Mouse (Mus musculus) layer of hippocampus, postnatal 14 days (tissue): ENCODE results near the gene Glis3. TPM values are rescaled to one million over a fixed set of nuclear protein-coding genes. Genes with fewer than 3 reads are reported as not detected.
A peak's percentile ranks its signal among the peaks of the same experiment; 100 is the strongest.

Experiments used
- DNase-seq, 2 experiments: peaks; one replicate each; pipeline ENCODE4 v3.0.0; 2021 to 2022; ENCODE audit warnings: low spot score in 2 of 2, mixed read lengths in 1 of 2
- total RNA-seq, 2 experiments: library from RNA; stranded (reverse); gene quantifications; 2 replicates each; pipeline ENCODE4 v1.2.3; 2021

Glis3 gene
- total RNA-seq, 2 experiments from 2014 or later, result 8.6 to 11.8 TPM

DNA sequence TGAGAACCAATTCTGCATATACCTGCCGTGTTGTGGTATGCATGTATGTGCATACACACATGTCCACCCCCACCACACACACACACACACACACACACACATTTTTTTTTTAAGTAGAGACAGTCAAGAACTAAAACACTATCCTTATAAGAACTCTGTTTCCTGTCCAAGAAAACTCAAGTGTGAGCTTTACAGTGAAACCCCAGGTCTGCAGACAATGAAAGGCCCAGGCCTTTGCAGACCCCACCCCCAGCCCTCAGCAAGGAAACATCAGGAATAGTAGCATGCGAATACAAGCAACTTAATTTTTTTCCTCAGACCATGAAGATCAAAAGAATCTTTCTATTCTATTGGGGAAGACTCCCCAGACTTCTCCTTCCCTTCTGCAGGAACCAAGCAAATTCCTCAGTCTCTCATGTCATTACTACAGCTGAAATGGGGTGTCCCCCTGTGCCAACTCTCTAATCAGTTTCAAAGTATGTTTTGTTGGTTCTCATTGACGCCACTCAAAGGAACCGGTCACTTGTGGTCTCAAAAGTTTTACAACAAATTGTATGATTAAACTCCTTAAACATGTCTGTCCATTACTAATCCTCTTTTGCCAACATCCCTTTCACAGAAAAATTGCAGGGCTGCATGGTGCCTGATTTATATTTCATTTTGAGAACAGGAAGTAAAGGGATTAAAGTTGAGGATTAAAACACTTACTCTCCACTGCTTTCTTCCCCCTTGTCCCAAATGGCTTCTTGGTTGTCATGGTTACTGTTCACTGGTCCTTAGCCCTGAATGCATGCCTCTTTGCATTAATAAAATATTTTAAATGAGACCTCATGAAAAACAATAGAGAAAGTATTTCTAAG lies 343.0 kb downstream of the Glis3 start:
- DNase-seq, result no peak

DNA sequence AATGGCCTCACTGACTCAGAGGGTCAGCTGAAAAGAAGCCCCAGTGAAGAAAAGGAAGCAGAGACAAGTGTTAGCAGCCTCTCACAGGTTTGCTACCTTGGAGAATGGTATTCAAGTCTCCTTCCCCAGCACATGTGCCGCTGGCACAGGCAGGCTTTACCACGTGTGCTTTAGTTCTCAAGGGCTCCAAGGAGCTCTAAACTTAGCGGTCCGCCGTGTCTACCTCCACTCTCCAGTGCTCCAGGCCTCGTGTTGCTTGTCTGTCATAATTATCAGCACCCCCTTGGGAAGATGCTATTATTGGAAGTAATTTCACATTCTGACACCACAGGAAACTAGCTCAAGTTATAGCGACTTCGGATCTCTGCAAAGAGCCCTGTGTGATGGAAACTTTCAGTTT lies 344.0 kb downstream of the Glis3 start:
- no peak for DNase-seq

DNA sequence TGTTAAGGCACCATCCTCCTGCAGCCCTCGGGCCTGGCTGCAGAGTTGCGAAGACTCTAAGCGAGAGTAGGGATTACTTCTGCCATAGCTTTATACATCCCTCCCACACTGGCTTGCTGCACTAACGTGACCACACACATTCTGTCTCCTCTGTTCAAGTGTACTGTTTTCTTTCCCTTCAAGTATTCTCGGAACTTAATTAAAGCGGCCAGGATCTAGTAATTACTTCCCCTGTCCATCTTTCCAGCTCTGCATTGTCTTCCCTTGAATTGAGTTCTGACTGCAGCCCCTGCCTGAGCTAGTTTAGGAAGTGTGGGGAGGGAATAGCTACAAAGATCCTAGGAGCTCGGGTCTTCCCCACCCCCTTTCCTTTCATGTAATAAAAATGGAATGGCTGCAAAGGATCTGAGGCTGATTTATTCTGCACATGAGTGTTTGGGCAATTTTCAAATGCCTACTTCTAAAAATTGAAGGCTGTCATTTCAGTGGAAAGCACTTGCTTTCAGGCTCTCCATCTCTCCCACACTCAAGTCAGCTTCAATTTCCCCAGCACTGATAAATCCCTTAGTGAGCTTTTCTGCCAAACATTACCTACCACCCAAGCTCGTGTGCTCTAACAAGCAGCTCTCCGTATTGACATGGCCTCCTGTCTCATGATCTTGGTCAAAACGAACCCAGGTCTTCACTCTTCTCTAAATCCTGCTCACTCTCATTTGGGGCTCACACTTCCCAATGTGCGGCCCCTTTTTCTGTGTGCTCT lies 346.7 kb downstream of the Glis3 start:
- DNase-seq, result no peak

DNA sequence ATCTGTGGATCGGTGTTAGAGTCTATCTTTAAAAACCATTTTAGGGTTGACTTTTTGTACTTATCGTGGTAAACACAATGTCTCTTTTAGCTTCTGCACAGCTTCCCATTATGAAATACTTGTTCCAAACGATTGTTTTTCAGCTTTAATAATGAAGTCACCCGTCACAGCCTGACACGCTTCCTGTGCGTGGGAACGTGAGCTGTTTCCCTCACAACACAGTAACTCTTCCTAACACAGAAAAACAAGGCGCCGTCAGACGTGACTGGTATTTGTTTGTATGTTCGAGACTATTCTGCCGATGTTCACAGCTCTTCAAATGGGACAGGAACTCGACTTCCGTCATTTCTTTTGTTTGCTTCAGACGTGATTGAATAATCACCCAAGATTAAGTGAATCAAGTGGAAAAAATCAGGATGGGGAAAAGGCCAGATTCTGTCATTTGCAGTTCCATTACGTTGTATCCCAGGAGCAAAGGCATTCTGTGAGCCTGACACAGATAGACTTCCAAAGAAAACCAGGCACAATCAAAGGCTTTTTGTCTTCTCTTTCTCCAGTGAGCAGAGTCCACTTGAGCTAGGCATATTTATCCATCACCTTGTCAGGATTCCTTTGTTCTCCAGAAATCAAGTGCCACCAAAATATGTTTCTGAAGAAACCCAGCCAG lies 351.3 kb downstream of the Glis3 start:
- DNase-seq, result peak in 1 of 2 experiments; percentile 24

DNA sequence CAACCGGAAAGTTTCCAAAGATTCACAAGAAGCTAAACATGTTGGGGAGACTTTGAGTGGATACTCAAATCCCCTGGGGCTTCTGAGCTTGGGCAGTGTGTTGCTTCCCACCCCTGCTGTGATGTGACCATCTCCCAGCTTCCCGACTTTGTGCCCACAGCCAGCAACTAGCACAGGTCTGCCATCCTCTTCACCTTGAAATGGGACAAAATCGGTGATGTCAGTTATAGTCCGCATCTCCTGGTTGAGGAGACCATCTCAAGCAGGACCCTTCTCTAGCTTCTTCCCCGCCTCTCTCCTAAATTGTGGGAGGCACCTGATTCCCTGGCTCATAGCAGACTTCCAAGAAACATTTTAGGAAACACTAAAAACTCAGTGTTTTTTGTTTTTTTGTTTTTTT lies 352.3 kb downstream of the Glis3 start:
- DNase-seq, result no peak

DNA sequence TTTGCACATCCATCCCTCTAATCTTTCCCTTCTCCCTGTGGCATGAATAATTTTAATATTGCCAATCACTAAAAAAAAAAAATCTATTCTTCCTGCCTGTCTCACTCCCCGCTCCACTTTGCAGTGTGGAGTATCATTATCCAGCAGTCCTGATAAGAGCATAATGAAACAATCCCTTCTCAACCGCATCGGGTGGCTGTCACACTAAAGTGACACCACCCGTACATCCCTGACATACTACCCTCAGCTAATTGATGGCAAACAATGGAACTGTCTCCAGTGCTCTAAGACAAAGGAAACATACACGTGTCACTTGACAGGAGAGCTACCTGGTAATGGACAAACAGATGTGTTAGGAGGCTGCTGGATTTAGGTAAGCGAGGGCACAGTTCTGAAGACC lies 373.8 kb downstream of the Glis3 start:
- DNase-seq, result no peak

DNA sequence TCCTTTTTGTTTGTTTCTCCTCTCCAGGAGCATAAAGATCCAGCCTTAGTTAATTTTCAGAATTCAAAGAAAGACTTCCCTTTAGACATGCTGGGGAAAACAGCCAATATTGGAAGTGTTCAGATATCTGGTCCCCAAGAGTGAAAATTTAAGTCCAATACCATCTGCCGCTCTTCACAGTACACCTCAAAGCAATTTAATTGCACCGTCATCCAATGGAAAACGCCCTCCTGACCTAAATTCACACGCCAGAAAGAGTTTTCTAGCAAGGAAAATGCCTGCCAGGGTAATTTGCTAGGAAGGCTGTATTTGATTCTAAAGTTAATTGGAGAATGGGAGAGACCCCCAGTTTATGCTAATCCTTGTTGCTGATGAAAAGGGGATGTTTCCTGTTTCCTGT lies 374.4 kb downstream of the Glis3 start:
- no peak for DNase-seq

DNA sequence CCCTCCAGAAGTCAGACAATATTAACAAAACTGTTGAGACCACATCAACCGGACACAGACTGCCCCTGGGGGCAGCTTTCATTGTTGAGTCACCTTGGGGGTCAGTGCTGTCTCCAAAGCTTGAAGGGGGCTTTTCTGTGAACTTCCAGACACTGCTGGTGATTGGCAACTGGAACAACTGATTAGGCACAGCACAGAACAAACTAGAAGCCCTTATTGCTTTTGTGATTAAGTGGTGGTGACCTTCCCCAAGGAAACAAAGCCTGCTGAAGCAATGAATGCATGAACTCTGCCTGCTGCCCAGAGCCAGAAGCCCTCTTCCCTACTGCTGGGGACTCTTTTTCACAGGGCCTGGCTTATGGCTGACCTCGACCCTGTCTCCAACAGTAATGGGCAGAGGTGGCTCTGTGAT lies 377.0 kb downstream of the Glis3 start:
- no peak for DNase-seq

DNA sequence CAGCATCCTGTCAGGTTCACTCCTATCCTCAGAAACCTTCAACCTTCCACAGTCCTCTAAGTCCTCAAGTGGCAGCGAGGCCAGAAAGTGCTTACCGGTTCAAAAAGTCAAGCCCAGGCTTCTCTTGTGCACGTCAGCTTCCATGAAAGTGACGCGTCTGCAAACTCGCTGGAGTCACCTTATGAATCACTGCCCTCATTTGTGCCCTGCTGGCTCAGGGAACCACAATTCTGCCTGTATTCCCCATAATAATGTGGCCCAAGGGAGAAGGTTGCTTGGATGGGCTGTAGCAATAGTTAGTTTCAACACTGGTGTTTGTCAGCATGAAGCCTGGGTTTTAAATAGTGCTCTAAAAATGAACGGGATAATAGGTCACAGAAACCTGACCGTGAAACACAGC lies 379.7 kb downstream of the Glis3 start:
- DNase-seq, result no peak

DNA sequence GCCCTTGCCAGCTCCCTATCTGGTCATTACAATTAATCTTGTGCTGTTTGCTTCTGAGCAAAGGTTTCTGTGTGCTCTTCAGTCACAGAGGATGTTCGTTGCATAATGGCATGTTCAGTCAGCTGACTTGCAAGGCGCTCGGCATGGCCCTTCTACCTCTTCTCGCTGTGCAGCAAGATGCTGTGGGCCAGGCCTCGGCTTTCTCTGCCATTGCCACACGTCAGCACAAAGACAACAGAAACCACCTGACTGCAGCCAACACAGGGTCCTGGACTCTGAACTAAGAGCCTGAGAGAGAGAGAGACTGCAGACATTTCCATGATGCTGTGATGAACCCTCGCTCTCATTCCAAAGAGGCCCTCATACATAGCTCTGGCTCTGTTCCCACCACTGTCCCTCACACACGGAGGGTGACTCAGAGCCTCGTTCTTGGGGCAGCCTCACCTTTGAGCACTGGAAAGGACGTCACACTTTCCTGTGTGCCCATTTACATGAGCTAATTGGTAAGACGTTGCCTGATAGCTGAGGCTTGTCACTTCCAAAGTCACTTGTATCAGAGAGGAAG lies 380.6 kb downstream of the Glis3 start:
- peak in 1 of 2 experiments; percentile 27 for DNase-seq

DNA sequence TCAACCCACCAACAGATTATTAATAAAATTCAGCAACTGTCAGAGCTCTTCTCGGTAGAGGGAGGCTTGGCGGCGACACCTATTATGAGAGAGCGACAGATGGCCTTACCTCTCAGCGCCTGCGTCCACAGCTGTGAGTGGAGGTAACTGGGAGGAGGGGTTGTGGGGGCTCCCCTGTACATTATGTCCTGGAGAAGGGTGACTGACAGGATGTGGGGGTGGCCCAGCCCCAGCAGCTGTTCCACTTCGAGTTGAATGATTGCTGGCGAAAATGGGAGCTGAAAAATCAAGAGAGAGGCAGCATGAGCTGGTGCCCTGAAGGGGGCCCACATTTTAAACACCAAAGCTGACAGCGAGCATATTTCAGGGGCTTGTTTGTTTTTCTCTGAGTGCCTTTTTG lies 381.2 kb downstream of the Glis3 start:
- peak; percentile 47 to 79 for DNase-seq

DNA sequence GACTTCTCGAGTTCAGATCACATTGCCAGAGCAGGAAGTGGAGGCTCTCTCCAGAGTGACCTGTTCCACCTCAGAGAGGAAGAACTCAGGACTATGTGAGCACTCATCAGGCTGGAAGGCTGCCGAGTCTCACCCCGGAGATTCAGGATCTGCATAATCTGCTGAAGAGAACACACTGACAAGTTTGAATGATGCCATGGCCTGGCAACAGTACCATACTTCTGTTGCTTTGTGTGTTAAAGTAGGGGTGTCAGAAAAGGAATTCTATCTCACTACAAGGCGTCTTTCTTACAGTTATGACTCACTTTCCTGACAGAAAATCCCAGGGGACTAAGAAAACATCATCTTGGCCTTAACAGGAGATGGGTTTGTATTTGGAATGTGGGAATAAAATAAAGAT lies 388.3 kb downstream of the Glis3 start:
- no peak for DNase-seq

DNA sequence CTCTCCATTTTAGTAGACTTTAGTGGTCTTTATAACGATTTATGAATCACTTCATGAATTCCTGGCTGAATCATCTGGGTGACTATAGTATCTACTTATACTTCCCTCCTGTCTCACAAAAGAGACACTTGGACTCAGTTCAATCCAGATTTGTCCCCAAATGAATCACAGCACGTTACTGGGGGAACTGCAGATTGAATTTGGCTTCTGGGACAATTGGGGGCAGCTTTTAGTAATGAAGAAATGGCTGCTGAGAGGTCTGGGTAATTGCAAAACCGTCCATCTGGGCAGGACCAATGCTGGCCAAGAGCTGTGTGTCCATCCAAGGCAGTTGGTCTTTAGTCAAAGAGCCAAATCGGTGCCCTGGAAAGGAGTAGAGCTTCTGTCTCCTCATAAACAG lies 390.4 kb downstream of the Glis3 start:
- DNase-seq, result peak; percentile 11 to 63

DNA sequence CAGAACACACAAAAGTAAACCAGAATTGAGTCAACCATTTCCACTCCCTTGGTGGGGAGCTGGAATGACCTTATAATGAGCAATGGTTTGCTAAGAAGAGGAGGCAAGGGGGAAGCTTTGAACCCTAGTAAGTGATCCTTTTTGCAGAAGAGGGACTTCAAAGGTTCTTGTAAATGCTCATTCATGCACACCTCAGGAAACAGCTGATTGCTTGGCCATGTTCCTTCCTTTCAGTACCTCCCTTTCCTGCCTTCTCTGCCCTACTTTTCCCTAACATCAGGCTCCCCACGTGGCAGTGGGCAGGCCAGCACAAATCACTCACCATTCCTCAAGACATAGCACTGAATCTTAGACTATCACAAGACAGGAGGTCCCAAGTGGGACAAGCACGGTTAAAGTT lies 392.4 kb downstream of the Glis3 start:
- no peak for DNase-seq

DNA sequence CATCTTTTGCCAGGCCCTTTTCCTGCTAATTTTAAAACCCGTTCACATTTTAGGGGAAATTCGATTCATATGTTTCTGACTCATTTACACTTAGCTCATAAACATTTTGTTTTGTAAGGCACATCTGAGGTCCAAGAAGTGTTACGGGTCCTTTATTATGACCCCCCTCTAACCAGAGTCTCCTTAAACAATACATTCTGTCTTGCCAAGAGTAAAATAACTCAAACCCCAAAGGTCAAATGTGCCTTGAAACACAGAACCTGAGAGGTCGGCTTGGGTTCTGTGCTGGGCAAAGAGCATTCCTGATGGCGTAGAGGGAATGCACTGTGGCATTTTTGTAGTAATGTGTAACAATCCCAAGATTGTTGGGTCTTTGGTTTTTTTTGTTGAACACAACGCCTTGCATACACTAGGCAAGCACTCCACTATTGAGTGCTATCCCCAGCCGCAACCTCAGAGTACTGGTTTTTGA lies 395.7 kb downstream of the Glis3 start:
- DNase-seq, result no peak

DNA sequence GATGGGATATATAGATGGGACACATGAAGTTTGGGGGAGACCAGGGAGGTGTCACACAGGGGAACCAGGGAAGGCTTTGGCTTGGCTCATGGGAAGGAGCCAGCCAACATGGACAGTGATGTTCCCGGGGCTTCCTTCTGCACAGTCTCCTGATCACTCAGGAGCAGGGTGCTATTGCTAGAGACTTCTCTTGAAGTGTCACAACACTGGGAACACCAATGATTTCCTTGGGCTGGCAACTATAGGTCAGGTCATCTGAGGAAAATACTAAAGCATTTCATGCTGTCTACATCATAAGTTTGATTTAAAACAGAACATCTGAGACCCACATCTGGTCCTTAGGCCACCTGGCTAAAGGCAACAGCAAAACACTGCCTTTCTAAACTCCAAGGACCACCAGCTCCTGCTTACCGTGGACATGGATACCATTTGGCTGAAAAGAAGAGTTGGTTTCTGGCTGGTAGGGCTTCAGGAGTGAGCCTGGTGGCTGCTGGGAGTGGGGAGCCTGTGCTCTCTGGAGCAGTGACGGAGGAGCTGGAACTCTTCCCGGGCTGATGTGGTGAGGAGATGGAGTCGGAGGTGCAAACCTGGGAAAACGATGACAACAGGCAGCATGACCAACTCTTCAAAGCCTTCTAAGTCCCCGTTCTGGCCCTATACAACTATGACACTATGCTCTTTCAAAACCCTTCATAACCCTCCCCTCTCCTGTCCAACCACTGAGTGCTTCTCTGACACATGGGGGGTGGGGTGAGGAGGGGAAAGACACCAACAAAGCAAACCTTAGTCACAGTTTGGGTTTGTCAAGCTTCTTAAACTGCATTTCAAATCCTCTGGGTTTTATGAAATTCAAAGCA lies 396.4 kb downstream of the Glis3 start:
- no peak for DNase-seq

DNA sequence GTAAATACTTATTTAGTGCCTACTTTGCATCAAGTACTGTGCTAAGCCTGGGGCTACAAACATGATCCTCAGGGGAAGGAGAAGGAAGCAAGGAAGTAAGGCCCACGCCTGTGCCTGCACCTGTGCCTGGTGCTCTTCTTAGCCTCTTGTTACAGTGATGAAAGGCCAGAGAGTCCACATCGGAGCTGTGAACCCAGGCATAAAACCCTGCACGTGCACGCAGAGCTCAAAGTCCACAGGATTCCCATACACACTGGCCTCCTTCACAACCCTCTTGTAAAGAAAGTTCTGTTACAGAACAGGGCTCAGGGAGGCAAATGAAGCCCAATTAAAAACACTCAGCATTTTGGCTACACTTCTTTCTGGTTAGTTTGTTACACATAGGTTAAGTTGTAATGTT lies 398.5 kb downstream of the Glis3 start:
- DNase-seq, result no peak

DNA sequence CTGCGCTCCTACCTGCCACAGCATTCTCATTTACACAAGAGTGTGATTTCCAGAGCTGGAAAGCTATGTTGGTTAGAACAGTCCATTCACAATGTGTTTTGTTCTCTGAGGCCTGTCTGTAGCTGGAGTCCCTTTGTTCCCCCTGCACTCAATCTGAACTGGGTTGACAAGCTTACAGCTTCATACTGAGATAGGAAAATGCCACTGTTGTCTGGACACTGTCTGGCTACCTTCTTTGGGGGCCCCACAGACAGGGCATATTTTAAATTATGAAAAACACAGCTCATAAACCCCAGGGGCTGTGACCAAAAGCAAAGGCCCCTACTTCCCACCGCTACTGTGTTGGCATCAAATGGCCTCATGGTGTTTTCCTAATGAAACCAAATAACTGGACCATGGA lies 402.8 kb downstream of the Glis3 start:
- DNase-seq, result no peak

DNA sequence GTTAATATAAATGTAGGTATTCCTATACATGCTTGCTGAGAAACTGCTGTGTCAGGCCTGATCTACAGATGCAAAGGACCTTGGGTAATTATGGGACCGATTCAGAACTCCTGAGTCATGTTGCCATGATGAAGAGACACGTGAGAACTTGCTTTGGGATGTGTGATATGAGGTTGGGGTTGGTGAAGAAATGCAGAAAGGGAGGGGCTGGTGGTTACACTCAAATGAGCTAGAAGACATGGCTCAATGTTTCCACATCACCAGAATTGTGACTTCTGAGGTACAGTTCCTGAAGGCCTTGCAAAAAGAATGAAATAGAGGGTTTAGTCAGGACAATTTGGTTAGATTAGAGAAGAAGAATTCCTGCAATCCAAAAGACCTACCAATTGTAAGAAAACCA lies 405.4 kb downstream of the Glis3 start:
- no peak for DNase-seq

DNA sequence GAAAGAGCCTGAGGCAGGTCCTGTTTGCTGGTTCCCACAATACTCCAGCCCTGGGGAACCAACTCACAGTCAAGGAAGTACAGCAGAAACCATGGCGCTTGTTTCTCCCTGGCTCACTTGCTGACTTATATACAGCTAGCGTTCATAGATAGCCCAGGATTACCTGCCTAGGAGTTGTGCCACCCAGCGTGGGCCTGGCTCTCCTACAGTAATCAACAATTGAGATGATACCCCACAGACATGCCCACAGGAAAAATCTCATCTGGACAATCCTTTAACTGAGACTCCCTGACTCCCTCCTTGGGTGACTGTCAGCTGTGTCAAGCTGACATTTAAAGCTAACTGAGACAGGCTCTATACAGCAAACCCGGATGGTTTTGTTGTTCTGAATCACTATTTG lies 405.9 kb downstream of the Glis3 start:
- no peak for DNase-seq

DNA sequence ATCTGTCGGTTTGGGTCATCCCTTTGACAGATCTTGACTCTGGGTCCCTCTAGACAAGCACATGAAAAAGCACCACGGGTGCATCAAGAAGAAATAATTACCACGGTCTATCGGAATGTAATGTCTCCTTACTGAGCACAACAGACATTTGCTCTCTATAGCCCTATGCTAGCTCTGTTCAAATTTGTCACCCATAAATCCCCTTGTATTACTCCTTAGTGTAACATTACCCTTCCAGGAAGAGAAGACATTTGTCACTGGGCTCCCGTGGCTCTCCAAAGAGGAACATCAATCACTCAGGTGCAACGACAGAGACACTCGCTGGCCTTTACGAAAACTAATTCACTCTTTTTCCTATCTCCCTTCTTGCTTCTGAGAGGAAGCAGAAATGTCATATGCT lies 413.0 kb downstream of the Glis3 start:
- DNase-seq, result no peak
